Mouse (Mus musculus): Measurements from ENCODE around the gene Dpf3.

GRCm38 (mm10) chr12:83433436-83433835 lies 54.1 kb downstream of the Dpf3 start:
- TF ChIP-seq POLR2A (IDR thresholded peaks at IDR 0.05; ENCODE audit: control insufficient read depth, low read depth, low read length): no peak
- no peak for TF ChIP-seq CTCF (IDR thresholded peaks at IDR 0.05; ENCODE audit: control insufficient read depth, insufficient read depth, insufficient replicate concordance, low read depth, low read length)

All from testis, adult 2 months (tissue).